Mouse (Mus musculus) megakaryocyte, embryonic 14.5 days (primary cell): ENCODE data around the gene Ifnar2. TPM values are rescaled to one million over a fixed set of nuclear protein-coding genes. Genes with fewer than 3 reads are reported as not detected.

ENCODE experiments used
- H3K27me3 ChIP-seq: replicated peaks from 2 replicates; pipeline ENCODE3; 2012; ENCODE audit warnings: inconsistent platforms
- H3K36me3 ChIP-seq: replicated peaks from 2 replicates; pipeline ENCODE3; 2012; ENCODE audit warnings: low read length, inconsistent platforms, mixed read lengths
- H3K4me1 ChIP-seq: 2 replicates; pipeline ENCODE4 v1.6.1; 2012; ENCODE audit warnings: inconsistent platforms
- H3K4me3 ChIP-seq: replicated peaks from 2 replicates; pipeline ENCODE3; 2012; ENCODE audit warnings: moderate library complexity, mild to moderate bottlenecking, inconsistent platforms
- H3K9me3 ChIP-seq: 2 replicates; pipeline ENCODE4 v1.6.1; 2012; ENCODE audit warnings: inconsistent platforms
- FLI1 ChIP-seq: IDR thresholded peaks from 2 replicates; pipeline ENCODE4 v1.6.1; 2012; ENCODE audit warnings: low read length, inconsistent platforms, mixed read lengths
- GATA1 ChIP-seq: IDR thresholded peaks from 3 replicates; pipeline ENCODE4 v1.6.1; 2012; ENCODE audit warnings: mixed read lengths, low read length, inconsistent platforms, borderline replicate concordance
- polyA plus RNA-seq: library from polyadenylated mRNA; stranded (reverse); fragments of >175 nt; gene quantifications from 2 replicates; pipeline ENCODE4 v1.2.3, GENCODE M21; 2012; ENCODE audit warnings: low replicate concordance; ENCODE audit not compliant: insufficient read depth

Ifnar2 gene
- polyA plus RNA-seq, 1 experiment = 47.7 TPM

- H3K36me3 ChIP-seq = no peaks in the 10 kb centered on the region
- peaks cover 4% of the 10 kb centered on the region; the same call in 1 of the 2 replicates for H3K9me3 ChIP-seq
- peaks cover 63% of the 10 kb centered on the region for H3K4me1 ChIP-seq
Observed at GRCm38 (mm10) chr16:91357526-91357900, 15.1 kb upstream of the Ifnar2 start.

GRCm38 (mm10) chr16:91358555-91358954 lies 14.0 kb upstream of the Ifnar2 start:
- Histone ChIP-seq H3K4me1 (peaks cover 61% of the 10 kb centered on the region), H3K27me3 (peaks cover 7% of the 10 kb centered on the region), H3K9me3 (peaks cover 4% of the 10 kb centered on the region; the same call in 1 of the 2 replicates), H3K36me3 (no peaks in the 10 kb centered on the region), H3K4me3 (no peak overlapping the region)
- no peak for TF ChIP-seq GATA1
- TF ChIP-seq FLI1 = no peak

More at GRCm38 (mm10) chr16:91357526-91357900, 15.1 kb upstream of the Ifnar2 start:
- Histone ChIP-seq H3K4me3 (no peak overlapping the region), H3K27me3 (peaks cover 13% of the 10 kb centered on the region)
- TF ChIP-seq GATA1 (no peak), FLI1 (no peak)

GRCm38 (mm10) chr16:91359531-91359930 lies 13.1 kb upstream of the Ifnar2 start:
- Histone ChIP-seq H3K9me3 (peaks cover 4% of the 10 kb centered on the region; the same call in 1 of the 2 replicates), H3K4me1 (peaks cover 55% of the 10 kb centered on the region), H3K4me3 (no peak overlapping the region), H3K36me3 (no peaks in the 10 kb centered on the region), H3K27me3 (peaks cover 11% of the 10 kb centered on the region)
- no peak for TF ChIP-seq GATA1
- TF ChIP-seq FLI1 = no peak

GRCm38 (mm10) chr16:91360162-91360561 lies 12.4 kb upstream of the Ifnar2 start:
- Histone ChIP-seq H3K36me3 (no peaks in the 10 kb centered on the region), H3K4me1 (peaks cover 50% of the 10 kb centered on the region), H3K4me3 (no peak overlapping the region), H3K9me3 (peaks cover 4% of the 10 kb centered on the region; the same call in 1 of the 2 replicates), H3K27me3 (peaks cover 11% of the 10 kb centered on the region)
- TF ChIP-seq GATA1 (no peak), FLI1 (no peak)

GRCm38 (mm10) chr16:91362006-91362405 lies 10.6 kb upstream of the Ifnar2 start:
- H3K4me1 ChIP-seq = peaks cover 58% of the 10 kb centered on the region
- no peak overlapping the region for H3K4me3 ChIP-seq
- H3K27me3 ChIP-seq = peaks cover 9% of the 10 kb centered on the region
- TF ChIP-seq FLI1 (no peak), GATA1 (no peak)
- H3K36me3 ChIP-seq = no peaks in the 10 kb centered on the region
- peaks cover 4% of the 10 kb centered on the region; the same call in 1 of the 2 replicates for H3K9me3 ChIP-seq

- no peak overlapping the region for H3K4me3 ChIP-seq
- H3K9me3 ChIP-seq = peaks cover 6% of the 10 kb centered on the region
- H3K27me3 ChIP-seq = peaks cover 6% of the 10 kb centered on the region
- peaks cover 2% of the 10 kb centered on the region for H3K36me3 ChIP-seq
- peaks cover 64% of the 10 kb centered on the region for H3K4me1 ChIP-seq
- TF ChIP-seq GATA1 (no peak), FLI1 (no peak)
Observed at GRCm38 (mm10) chr16:91362616-91363272, 9.8 kb upstream of the Ifnar2 start.

GRCm38 (mm10) chr16:91363483-91363882 lies 9.1 kb upstream of the Ifnar2 start:
- peaks cover 2% of the 10 kb centered on the region for H3K36me3 ChIP-seq
- no peak for TF ChIP-seq GATA1
- TF ChIP-seq FLI1 = no peak
- peaks cover 4% of the 10 kb centered on the region for H3K27me3 ChIP-seq
- H3K9me3 ChIP-seq = peaks cover 13% of the 10 kb centered on the region
- H3K4me1 ChIP-seq = peaks cover 65% of the 10 kb centered on the region
- no peak overlapping the region for H3K4me3 ChIP-seq

GRCm38 (mm10) chr16:91366567-91366966 lies 6.0 kb upstream of the Ifnar2 start:
- Histone ChIP-seq H3K4me1 (peaks cover 47% of the 10 kb centered on the region), H3K36me3 (peaks cover 2% of the 10 kb centered on the region), H3K9me3 (peaks cover 10% of the 10 kb centered on the region), H3K4me3 (peak overlapping the region; percentile 77), H3K27me3 (peaks cover 4% of the 10 kb centered on the region)
- TF ChIP-seq GATA1 (no peak), FLI1 (no peak)

GRCm38 (mm10) chr16:91367066-91367465 lies 5.5 kb upstream of the Ifnar2 start:
- H3K4me1 ChIP-seq = peaks cover 45% of the 10 kb centered on the region
- H3K27me3 ChIP-seq = peaks cover 4% of the 10 kb centered on the region
- TF ChIP-seq GATA1 (no peak), FLI1 (no peak)
- H3K36me3 ChIP-seq = peaks cover 2% of the 10 kb centered on the region
- H3K9me3 ChIP-seq = peaks cover 10% of the 10 kb centered on the region
- peak overlapping the region; percentile 77 for H3K4me3 ChIP-seq

- no peaks in the 10 kb centered on the region for H3K27me3 ChIP-seq
- TF ChIP-seq GATA1 (no peak), FLI1 (no peak)
- peaks cover 38% of the 10 kb centered on the region for H3K36me3 ChIP-seq
- H3K4me1 ChIP-seq = peaks cover 28% of the 10 kb centered on the region
- H3K9me3 ChIP-seq = peaks cover 8% of the 10 kb centered on the region; the same call in 1 of the 2 replicates
- H3K4me3 ChIP-seq = peak overlapping the region; percentile 99
Observed at GRCm38 (mm10) chr16:91373473-91374252, 1.1 kb downstream of the Ifnar2 start.
